Mouse (Mus musculus) embryonic fibroblast, embryonic 13.5 days (primary cell): Measurements from ENCODE around the gene Prss38. TPM values are rescaled to one million over a fixed set of nuclear protein-coding genes. Genes with fewer than 3 reads are reported as not detected.

ENCODE experiments used
- H3K27ac ChIP-seq: 2 replicates; pipeline ENCODE4 v1.5.1; 2012; ENCODE audit warnings: low read length, control low read depth, inconsistent platforms; ENCODE audit not compliant: insufficient read depth
- H3K4me1 ChIP-seq: 2 replicates; pipeline ENCODE4 v1.6.1; 2011; ENCODE audit warnings: low read length; ENCODE audit not compliant: control insufficient read depth, insufficient read depth
- H3K4me3 ChIP-seq: 2 replicates; pipeline ENCODE4 v1.5.1; 2011; ENCODE audit warnings: mild to moderate bottlenecking, control low read depth, low read length; ENCODE audit not compliant: insufficient read depth
- CTCF ChIP-seq: IDR thresholded peaks from 2 replicates; pipeline ENCODE4 v1.5.1; 2011; ENCODE audit warnings: mild to moderate bottlenecking, control low read depth, low read length, moderate library complexity, borderline replicate concordance; ENCODE audit not compliant: insufficient read depth
- POLR2A ChIP-seq: IDR thresholded peaks from 2 replicates; pipeline ENCODE4 v1.6.1; 2011; ENCODE audit warnings: low read depth, mild to moderate bottlenecking, control low read depth, low read length, moderate library complexity
- polyA plus RNA-seq: library from polyadenylated mRNA; stranded (reverse); fragments of >200 nt; gene quantifications from 2 replicates; pipeline ENCODE4 v1.2.4, GENCODE M21; 2011; ENCODE audit warnings: low read depth; ENCODE audit not compliant: missing spikeins, insufficient read length

Gene Prss38
- polyA plus RNA-seq, 1 experiment, result not detected

DNA sequence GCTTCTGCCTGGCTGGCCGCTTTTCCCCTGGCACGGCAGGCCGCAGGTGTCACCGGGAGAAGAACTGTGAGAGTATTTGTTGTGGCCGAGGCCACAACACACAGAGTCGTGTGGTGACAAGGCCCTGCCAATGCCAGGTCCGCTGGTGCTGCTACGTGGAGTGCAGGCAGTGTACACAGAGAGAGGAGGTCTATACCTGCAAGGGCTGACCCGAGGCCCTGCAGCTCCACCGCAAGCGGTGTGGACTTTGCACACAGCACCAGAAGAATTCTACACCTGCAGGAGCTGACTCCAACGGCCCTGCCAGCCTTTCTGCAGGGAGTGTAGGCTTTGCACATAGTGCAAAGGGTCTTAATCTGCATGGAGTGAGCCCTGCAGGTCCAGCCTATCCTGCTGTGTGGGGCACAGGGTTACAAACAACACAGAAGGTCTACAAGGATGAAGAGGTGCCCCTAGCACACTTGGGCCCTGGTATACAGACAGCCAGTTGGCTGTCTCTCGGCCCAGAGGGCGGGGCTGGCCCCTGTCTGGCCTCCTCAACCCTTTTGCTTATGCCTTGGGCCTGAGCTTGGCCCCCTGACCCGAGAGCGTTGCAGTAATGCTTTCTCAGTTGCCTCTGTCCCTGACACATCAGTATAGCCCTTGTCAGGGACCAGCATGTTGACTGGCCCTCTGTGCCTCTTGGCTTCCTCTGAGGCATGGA, 44.1 kb downstream of the Prss38 start:
- TF ChIP-seq POLR2A (no peak), CTCF (no peak)
- Histone ChIP-seq H3K4me1 (no peaks in the 10 kb centered on the region), H3K27ac (no peak overlapping the region), H3K4me3 (no peak overlapping the region)

GRCm38 (mm10) chr11:59330560-59330959, 44.9 kb downstream of the Prss38 start:
- Histone ChIP-seq H3K27ac (no peak overlapping the region), H3K4me1 (no peaks in the 10 kb centered on the region), H3K4me3 (no peak overlapping the region)
- peak; percentile 64 for TF ChIP-seq CTCF
- no peak for TF ChIP-seq POLR2A

- Histone ChIP-seq H3K27ac (no peak overlapping the region), H3K4me3 (no peak overlapping the region), H3K4me1 (no peaks in the 10 kb centered on the region)
- no peak for TF ChIP-seq POLR2A
- no peak for TF ChIP-seq CTCF
Observed at GRCm38 (mm10) chr11:59329616-59330015, 45.8 kb downstream of the Prss38 start.

DNA sequence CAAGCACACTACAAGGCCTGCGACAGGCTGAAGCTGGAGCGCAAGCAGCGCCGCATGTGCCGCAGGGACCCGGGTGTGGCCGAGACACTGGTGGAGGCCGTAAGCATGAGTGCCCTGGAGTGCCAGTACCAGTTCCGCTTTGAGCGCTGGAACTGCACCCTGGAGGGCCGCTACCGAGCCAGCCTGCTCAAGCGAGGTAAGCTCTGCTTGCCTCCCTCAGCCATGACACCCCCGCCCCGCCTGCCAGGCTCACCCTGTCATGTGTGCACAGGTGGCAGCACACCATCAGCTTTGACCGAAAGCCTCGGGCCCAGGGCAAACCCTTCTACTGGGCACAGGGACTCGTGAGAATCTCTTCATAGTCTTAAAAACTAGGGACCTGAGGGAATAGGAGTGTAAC, 47.8 kb downstream of the Prss38 start:
- no peak overlapping the region for H3K4me3 ChIP-seq
- no peaks in the 10 kb centered on the region for H3K4me1 ChIP-seq
- TF ChIP-seq CTCF (no peak), POLR2A (no peak)
- no peak overlapping the region for H3K27ac ChIP-seq

- no peak for TF ChIP-seq POLR2A
- no peak for TF ChIP-seq CTCF
- Histone ChIP-seq H3K27ac (no peak overlapping the region), H3K4me1 (no peaks in the 10 kb centered on the region), H3K4me3 (no peak overlapping the region)
Observed at GRCm38 (mm10) chr11:59324777-59325176, 50.7 kb downstream of the Prss38 start.

DNA sequence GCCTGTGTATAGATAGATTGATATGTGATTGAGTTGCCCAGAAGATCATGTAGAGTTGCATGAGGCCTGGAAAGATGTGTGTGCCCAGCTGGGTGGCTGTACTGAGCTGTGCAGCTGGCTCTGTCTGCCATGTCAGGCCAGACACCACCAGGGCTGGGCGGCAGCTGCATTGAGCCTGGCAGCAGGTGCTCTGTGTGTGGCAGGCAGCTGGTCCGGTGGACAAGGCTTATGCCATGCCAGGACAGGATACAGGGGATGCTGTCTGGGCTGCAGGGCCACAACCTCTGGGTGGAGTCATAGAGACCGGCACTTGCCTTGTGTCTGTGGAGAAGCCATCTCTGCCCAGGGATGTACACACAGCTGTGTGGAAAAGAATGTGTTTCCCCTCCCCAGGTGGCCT, 52.5 kb downstream of the Prss38 start:
- no peaks in the 10 kb centered on the region for H3K4me1 ChIP-seq
- TF ChIP-seq POLR2A (no peak), CTCF (no peak)

More for the DNA sequence above, 52.5 kb downstream of the Prss38 start:
- H3K4me3 ChIP-seq, result no peak overlapping the region
- no peak overlapping the region for H3K27ac ChIP-seq

Other genes with a start within 250 kb of the Prss38 start
- gene Obscn, start 239.3 kb downstream of the Prss38 start, polyA plus RNA-seq, result not detected in 2 replicates
- gene Iba57, start 211.9 kb downstream of the Prss38 start, polyA plus RNA-seq, result 2.1 and 2.4 TPM in 2 replicates
- gene Gjc2, start 192.4 kb downstream of the Prss38 start, polyA plus RNA-seq, result 0.25 and 0.30 TPM in 2 replicates
- 43.1 and 46.4 TPM in 2 replicates for gene Guk1, start 183.4 kb downstream of the Prss38 start, polyA plus RNA-seq
- 28.3 and 32.5 TPM in 2 replicates for gene Mrpl55, start 173.2 kb downstream of the Prss38 start, polyA plus RNA-seq
- gene 2310033P09Rik, start 167.3 kb downstream of the Prss38 start, polyA plus RNA-seq, result 7.2 and 7.7 TPM in 2 replicates
- 412 and 414 TPM in 2 replicates for gene Arf1, start 147.4 kb downstream of the Prss38 start, polyA plus RNA-seq
- gene Wnt3a, start 84.9 kb downstream of the Prss38 start, polyA plus RNA-seq, result not detected in 2 replicates
- 7.5 and 7.6 TPM in 2 replicates for gene Wnt9a, start 68.7 kb downstream of the Prss38 start, polyA plus RNA-seq
- 7.2 and 9.1 TPM in 2 replicates for gene Jmjd4, start 74.4 kb upstream of the Prss38 start, polyA plus RNA-seq
- 90.8 and 91.0 TPM in 2 replicates for gene Snap47, start 75.5 kb upstream of the Prss38 start, polyA plus RNA-seq
- gene Zfp867, start 96.8 kb upstream of the Prss38 start, polyA plus RNA-seq, result 4.4 and 6.1 TPM in 2 replicates
- 23.6 and 25.4 TPM in 2 replicates for gene Zkscan17, start 151.1 kb upstream of the Prss38 start, polyA plus RNA-seq
- gene Nlrp3, start 165.9 kb upstream of the Prss38 start, polyA plus RNA-seq, result 0.79 TPM in 1 of 2 replicates, not detected in the other
- not detected in 2 replicates for gene Olfr222, start 200.6 kb upstream of the Prss38 start, polyA plus RNA-seq
- gene Olfr223, start 217.6 kb upstream of the Prss38 start, polyA plus RNA-seq, result not detected in 2 replicates